Mouse (Mus musculus) cortical plate, adult 2 months (tissue): ENCODE measurements around the gene Acvr2b. TPM values are rescaled to one million over a fixed set of nuclear protein-coding genes. Genes with fewer than 3 reads are reported as not detected.
"Not testable (repeated sequence)": the region's sequence is repeated elsewhere in the genome, so short reads cannot be mapped to it uniquely, and the experiment has no call there.

Experiments
- H3K27ac ChIP-seq: fragments of 200-500 bp; 2 replicates; pipeline ENCODE4 v1.5.1; 2012; ENCODE audit warnings: low read length, control low read depth, inconsistent platforms; ENCODE audit not compliant: insufficient read depth
- H3K4me1 ChIP-seq: fragments of 200-500 bp; 2 replicates; pipeline ENCODE4 v1.6.1; 2011; ENCODE audit warnings: low read length; ENCODE audit not compliant: control insufficient read depth, insufficient read depth
- H3K4me3 ChIP-seq: fragments of 200-500 bp; 2 replicates; pipeline ENCODE4 v1.5.1; 2011; ENCODE audit warnings: mild to moderate bottlenecking, low read length, control low read depth; ENCODE audit not compliant: insufficient read depth
- CTCF ChIP-seq: fragments of 200-500 bp; IDR thresholded peaks from 2 replicates; pipeline ENCODE4 v1.5.1; 2011; ENCODE audit warnings: mild to moderate bottlenecking, control low read depth, low read length; ENCODE audit not compliant: insufficient read depth; ENCODE audit errors: extremely low read depth
- POLR2A ChIP-seq: fragments of 200-500 bp; IDR thresholded peaks from 2 replicates; pipeline ENCODE4 v1.6.1; 2011; ENCODE audit warnings: mild to moderate bottlenecking, low read length, control low read depth; ENCODE audit not compliant: insufficient read depth; ENCODE audit errors: extremely low read depth
- polyA plus RNA-seq: library from polyadenylated mRNA; depleted of rRNA; stranded (reverse); fragments of >200 nt; gene quantifications from 2 replicates; pipeline ENCODE4 v1.2.3, GENCODE M21; 2012; rRNA removed

Gene Acvr2b
- polyA plus RNA-seq: 4.8 and 5.8 TPM in 2 replicates

DNA sequence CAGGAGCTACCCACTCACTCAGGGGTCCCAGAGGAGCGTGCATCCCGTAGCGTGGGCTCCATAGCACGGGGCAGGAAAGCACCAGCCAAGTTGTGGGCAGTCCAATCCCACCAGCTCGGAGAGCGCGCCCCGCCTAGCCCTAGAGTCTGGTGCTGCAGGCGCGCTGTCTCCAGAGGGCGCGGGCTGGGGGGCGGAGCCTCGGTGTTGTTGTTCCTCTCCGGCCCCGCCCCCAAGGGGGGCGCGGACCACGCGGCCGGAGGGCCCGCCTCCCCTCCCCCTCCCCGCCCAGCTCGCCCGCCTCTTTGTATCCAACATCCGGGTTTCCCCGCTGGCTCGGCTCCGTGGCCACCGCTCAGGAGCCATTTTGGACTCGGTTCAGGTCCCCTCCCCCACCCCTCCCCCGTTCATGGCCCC lies at the start of gene Acvr2b:
Gene Acvr2b, plus strand, starts transcription at position 318 of the 414 bp plus-strand sequence.
- Histone ChIP-seq H3K27ac (peak within 1 kb of the TSS; percentile 95), H3K4me1 (peaks cover 4% of the 10 kb centered on the region; the same call in 1 of the 2 replicates), H3K4me3 (peak within 1 kb of the TSS; percentile 53)
- TF ChIP-seq CTCF (no peak), POLR2A (peak; percentile 65; the same call in 1 of the 2 replicates)

DNA sequence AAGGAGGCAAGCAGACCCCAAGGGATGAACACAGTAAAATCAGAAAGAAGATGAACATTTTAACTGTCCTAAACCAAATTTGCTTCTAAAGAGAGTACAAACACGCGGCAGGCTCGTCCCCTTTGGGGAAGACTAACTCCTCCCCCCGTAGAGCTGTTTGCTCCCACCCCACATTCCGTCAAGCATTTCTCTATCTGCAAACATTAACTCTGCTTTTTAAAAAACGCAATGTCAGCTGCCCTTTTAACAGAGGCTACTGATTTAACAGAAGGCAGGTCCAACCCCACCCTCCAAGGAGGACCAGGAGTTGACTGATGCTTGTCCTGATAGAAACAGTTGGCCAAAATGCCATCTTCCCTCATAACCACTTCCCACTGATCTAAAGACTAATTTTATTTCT lies 48.0 kb upstream of the Acvr2b start:
- TF ChIP-seq CTCF (no peak), POLR2A (no peak)
- H3K27ac ChIP-seq: no peak overlapping the region
- H3K4me1 ChIP-seq: no peaks in the 10 kb centered on the region
- H3K4me3 ChIP-seq: no peak overlapping the region

DNA sequence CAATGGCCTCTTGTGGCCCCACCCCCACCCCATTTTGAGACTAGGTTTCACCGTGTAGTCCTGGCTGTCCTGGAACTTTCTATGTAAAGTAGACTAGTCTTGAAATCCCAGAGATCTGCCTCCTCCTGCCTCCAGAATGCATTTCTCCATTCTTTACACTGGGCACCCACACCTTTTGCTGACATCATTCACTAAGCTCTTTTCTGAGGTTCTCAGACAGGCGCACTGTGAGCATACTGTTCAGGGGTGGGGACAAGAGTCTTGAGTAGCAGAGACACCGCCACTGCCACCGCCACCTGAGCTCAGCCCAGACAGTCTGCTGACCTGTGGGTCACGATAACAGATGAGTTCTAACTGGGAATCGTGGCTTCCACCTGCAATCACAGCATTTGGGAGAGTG lies 46.0 kb upstream of the Acvr2b start:
- no peaks in the 10 kb centered on the region for H3K4me1 ChIP-seq
- H3K4me3 ChIP-seq: no peak overlapping the region
- TF ChIP-seq CTCF (no peak), POLR2A (no peak)
- H3K27ac ChIP-seq: no peak overlapping the region

DNA sequence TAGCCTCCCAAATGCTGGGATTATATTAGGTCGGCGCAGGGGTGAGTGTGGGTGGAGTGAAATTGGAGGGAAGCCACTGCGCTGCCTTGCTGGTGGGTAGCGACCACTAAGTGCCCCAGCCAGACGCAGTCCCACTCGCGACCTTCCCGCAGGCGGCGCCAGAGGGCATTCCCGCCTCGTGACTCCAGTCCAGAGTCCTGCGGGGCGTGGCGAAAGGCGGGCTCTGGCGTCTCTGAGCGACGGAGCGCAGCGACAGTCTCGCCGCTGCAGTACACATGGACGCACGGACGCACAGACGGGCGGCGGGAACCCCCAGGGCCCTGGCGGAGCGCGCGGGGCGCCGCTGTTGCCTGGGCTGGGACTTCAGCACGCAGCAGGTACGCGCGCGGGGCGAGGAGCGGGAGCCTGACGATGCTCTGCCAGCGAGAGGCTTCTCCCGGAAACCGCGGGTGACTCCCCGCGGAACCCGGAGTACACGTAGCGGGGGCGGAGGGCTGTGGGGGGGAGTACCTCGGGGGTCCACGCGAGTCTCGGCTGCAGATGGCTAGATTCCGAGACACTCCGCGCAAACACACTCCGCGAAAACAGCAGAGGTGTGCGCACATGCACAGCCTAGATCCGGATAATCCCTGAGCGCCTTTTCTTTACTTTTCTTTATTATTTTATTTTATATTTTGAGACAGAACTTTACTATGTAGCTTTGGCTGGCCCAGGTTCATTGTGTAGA lies 44.4 kb upstream of the Acvr2b start, which contains the start of gene Xylb:
Gene Xylb, plus strand, starts transcription at position 51 of the 727 bp plus-strand sequence.
- TF ChIP-seq POLR2A: 0 out of 2 replicates have a peak, but pooled peaks have one; percentile 48
- peak; percentile 67 for TF ChIP-seq CTCF
- no peaks in the 10 kb centered on the region for H3K4me1 ChIP-seq
- H3K4me3 ChIP-seq: peak within 1 kb of the TSS; percentile 31
- no peak within 1 kb of the TSS for H3K27ac ChIP-seq

DNA sequence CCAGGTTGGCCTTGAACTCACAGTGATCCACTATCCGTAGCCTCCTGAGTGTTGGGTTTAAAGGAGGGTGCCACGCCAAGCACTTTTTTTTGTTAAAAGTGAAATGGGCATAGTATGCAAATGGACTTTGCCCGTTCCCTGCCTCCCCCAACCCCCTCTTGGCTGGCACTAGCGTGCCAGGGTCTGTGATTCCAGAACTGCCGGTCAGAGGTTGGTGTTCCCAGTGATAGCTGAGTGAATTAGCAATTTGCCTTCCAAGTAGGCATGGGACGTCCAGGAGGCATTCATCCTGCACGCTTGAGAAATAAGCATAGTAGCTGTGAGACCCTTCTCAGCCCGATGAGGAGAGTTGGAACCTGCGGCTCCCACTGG lies 43.9 kb upstream of the Acvr2b start:
- TF ChIP-seq POLR2A (no peak), CTCF (no peak)
- Histone ChIP-seq H3K4me1 (no peaks in the 10 kb centered on the region), H3K27ac (no peak overlapping the region), H3K4me3 (peak overlapping the region; percentile 31; the same call in 1 of the 2 replicates)

DNA sequence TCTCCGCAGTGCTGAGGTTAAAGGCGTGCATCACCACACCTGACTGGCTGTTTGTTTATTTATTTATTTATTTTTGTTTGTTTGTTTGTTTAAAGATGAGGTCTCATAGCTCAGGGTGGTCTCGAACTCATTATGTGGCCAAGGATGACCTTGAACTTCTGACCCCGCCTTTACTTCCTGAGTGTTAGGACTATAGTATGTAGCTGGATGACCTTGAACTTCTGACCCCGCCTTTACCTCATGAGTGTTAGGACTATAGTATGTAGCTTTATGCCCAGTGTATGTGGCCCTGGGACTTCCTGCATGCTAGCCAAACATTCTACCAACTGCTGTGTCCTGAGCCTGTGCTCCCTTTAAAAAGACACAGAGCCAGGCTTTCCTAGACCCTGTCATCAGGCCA lies 40.5 kb upstream of the Acvr2b start:
- no peak overlapping the region for H3K27ac ChIP-seq
- TF ChIP-seq CTCF (no peak), POLR2A (no peak)
- H3K4me1 ChIP-seq: no peaks in the 10 kb centered on the region
- H3K4me3 ChIP-seq: no peak overlapping the region

DNA sequence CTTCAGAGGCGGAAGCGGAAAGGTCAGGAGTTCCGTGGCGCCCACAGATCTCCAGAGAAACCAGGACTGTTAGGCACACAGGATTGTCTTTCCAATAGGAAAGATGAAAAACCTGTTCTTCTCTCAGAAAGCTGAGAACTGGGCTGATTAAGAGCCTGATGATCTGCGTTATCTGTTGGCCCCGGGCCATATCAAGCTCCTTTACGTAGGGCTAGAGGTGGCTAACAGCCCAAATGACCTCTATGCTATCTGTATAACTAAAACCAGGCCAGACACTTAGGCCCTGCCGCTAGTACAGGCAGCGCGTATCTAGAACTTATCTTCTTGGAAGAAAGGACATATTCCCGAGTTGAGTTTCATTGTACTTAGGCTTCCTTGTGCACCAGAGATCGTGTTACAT lies 38.7 kb upstream of the Acvr2b start:
- H3K4me1 ChIP-seq: no peaks in the 10 kb centered on the region
- H3K27ac ChIP-seq: no peak overlapping the region
- TF ChIP-seq CTCF (no peak), POLR2A (no peak)
- H3K4me3 ChIP-seq: no peak overlapping the region

DNA sequence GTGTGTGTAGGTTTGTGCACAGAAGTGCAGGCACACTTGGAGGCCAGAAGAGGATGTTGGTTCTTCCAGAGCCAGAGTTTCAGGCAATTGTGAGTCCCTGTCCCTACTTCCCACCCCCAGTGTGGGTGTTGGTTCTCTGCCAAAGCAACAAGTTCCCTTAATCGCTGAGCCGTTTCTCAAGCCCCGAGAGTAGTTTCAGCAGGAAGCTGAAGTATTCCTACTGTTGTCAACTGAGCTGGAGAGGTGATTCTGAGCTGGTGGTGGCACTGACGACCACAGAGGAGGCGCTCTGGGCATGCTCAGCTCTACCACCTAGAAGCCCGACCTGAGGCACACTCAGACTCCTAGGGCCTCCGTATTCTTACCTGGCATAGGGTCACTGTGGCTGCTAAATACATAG lies 36.6 kb upstream of the Acvr2b start, which contains the start of gene Slc22a14:
Gene Slc22a14, minus strand, starts transcription at position 270 of the 400 bp plus-strand sequence.
- no peaks in the 10 kb centered on the region for H3K4me1 ChIP-seq
- H3K4me3 ChIP-seq: no peak within 1 kb of the TSS
- no peak within 1 kb of the TSS for H3K27ac ChIP-seq
- TF ChIP-seq POLR2A (no peak), CTCF (no peak)

DNA sequence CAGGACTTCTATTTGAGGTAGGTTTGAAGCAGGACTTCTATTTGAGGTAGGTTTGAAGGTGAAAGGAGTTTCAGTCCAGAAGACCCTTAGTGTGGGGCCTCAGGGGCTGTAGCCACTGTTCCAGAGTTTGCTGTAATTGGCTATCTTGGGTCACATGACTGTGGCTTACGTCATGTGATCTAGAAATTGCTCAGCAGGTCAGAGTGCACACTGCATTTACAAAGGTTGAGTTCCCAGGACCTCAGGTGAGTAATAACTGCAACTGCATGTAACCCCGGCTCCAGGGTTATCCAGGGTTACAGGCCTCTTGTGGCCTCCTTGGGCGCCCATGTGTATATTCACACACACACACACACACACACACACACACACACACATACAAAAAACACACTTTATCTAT lies 33.6 kb upstream of the Acvr2b start:
- Histone ChIP-seq H3K27ac (no peak overlapping the region), H3K4me1 (no peaks in the 10 kb centered on the region), H3K4me3 (no peak overlapping the region)
- no peak for TF ChIP-seq POLR2A
- no peak for TF ChIP-seq CTCF

DNA sequence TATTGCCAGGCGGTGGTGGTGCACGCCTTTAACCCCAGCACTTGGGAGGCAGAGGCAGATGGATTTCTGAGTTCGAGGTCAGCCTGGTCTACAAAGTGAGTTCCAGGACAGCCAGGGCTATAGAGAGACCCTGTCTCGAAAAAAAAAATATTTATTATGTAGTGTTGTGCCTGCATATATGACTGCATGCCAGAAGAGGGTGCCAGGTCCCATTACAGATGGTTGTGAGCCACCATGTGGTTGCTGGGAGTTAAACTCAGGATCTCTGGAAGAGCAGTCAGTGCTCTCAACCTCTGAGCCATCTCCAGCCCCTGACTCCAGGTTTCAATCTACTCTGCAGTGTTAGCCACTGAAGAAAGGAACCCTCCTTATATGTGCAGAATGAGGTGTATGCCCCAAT lies 31.1 kb upstream of the Acvr2b start:
- not testable (repeated sequence) for H3K4me1 ChIP-seq, H3K4me3 ChIP-seq, H3K27ac ChIP-seq
